Mouse (Mus musculus): ENCODE results near the gene Fbxw11. TPM values are rescaled to one million over a fixed set of nuclear protein-coding genes. Genes with fewer than 3 reads are reported as not detected.

Fbxw11 gene
- total and polyA plus RNA-seq, 3 experiments = 27.3 to 58.7 (median 47.8) TPM

GRCm38 (mm10) chr11:32696446-32697090 is 54.0 kb downstream of the Fbxw11 start:
- Histone ChIP-seq H3K4me1 (ENCODE audit: control insufficient read depth, insufficient read depth, low read length) (peaks cover 18% of the 10 kb centered on the region), H3K9ac (ENCODE audit: low read depth, low read length) (no peak overlapping the region), H3K27me3 (ENCODE audit: control insufficient read depth, insufficient read depth, low read length) (no peaks in the 10 kb centered on the region), H3K4me3 (no peak overlapping the region), H3K27ac (no peak overlapping the region), H3K36me3 (ENCODE audit: control insufficient read depth, insufficient read depth, low read length) (peaks cover 23% of the 10 kb centered on the region), H3K79me2 (replicated peaks; ENCODE audit: control insufficient read depth, insufficient read depth, low read length) (peaks cover 12% of the 10 kb centered on the region)
- DNase-seq = peak in 1 of 2 experiments; percentile 20
- WGBS = 43% methylated on average over 2 of the region's 2 CpGs
- intact Hi-C loops (cut with DNase I) = loop anchor here (10.0 kb wide), 1 partner anchor 352 kb away; the partner anchor contains the start of gene Sh3pxd2b
- no peak for TF ChIP-seq EP300 (IDR thresholded peaks at IDR 0.05; ENCODE audit: insufficient read depth, low read depth, low read length)
- TF ChIP-seq POLR2A (IDR thresholded peaks at IDR 0.05; ENCODE audit: insufficient read depth, low read depth, low read length) = no peak
- no peak for TF ChIP-seq CTCF (IDR thresholded peaks at IDR 0.05)

GRCm38 (mm10) chr11:32697695-32698094 is 55.2 kb downstream of the Fbxw11 start:
- WGBS = 38% methylated on average over 3 of the region's 3 CpGs
- Histone ChIP-seq H3K79me2 (replicated peaks; ENCODE audit: control insufficient read depth, insufficient read depth, low read length) (peaks cover 10% of the 10 kb centered on the region), H3K27ac (no peak overlapping the region), H3K9ac (ENCODE audit: low read depth, low read length) (no peak overlapping the region), H3K36me3 (ENCODE audit: control insufficient read depth, insufficient read depth, low read length) (peaks cover 29% of the 10 kb centered on the region), H3K4me1 (ENCODE audit: control insufficient read depth, insufficient read depth, low read length) (peaks cover 24% of the 10 kb centered on the region), H3K4me3 (no peak overlapping the region), H3K27me3 (ENCODE audit: control insufficient read depth, insufficient read depth, low read length) (no peaks in the 10 kb centered on the region)
- TF ChIP-seq POLR2A (IDR thresholded peaks at IDR 0.05; ENCODE audit: insufficient read depth, low read depth, low read length) = no peak
- TF ChIP-seq CTCF (IDR thresholded peaks at IDR 0.05) = no peak
- no peak for TF ChIP-seq EP300 (IDR thresholded peaks at IDR 0.05; ENCODE audit: insufficient read depth, low read depth, low read length)
- intact Hi-C loops (cut with DNase I) = loop anchor here (10.0 kb wide), 1 partner anchor 353 kb away; the partner anchor contains the start of gene Sh3pxd2b
- DNase-seq = no peak

GRCm38 (mm10) chr11:32699913-32700493 is 57.5 kb downstream of the Fbxw11 start:
- no peak overlapping the region for H3K27ac ChIP-seq
- peaks cover 11% of the 10 kb centered on the region for H3K79me2 ChIP-seq (replicated peaks; ENCODE audit: control insufficient read depth, insufficient read depth, low read length)
- H3K9ac ChIP-seq (ENCODE audit: low read depth, low read length) = no peak overlapping the region
- peaks cover 28% of the 10 kb centered on the region for H3K4me1 ChIP-seq (ENCODE audit: control insufficient read depth, insufficient read depth, low read length)
- WGBS = 61% methylated on average over 3 of the region's 3 CpGs
- H3K4me3 ChIP-seq = no peak overlapping the region
- H3K27me3 ChIP-seq (ENCODE audit: control insufficient read depth, insufficient read depth, low read length) = no peaks in the 10 kb centered on the region
- no peak for TF ChIP-seq CTCF (IDR thresholded peaks at IDR 0.05)
- TF ChIP-seq EP300 (IDR thresholded peaks at IDR 0.05; ENCODE audit: insufficient read depth, low read depth, low read length) = no peak
- TF ChIP-seq POLR2A (IDR thresholded peaks at IDR 0.05; ENCODE audit: insufficient read depth, low read depth, low read length) = no peak
- intact Hi-C loops (cut with DNase I) = loop anchor here (10.0 kb wide), 1 partner anchor 355 kb away; the partner anchor contains the start of gene Sh3pxd2b
- peak in 1 of 2 experiments; percentile 8 for DNase-seq
- peaks cover 29% of the 10 kb centered on the region for H3K36me3 ChIP-seq (ENCODE audit: control insufficient read depth, insufficient read depth, low read length)

GRCm38 (mm10) chr11:32701566-32701965 is 59.0 kb downstream of the Fbxw11 start:
- peak overlapping the region; percentile 61 for H3K27ac ChIP-seq
- no peak overlapping the region for H3K4me3 ChIP-seq
- H3K36me3 ChIP-seq (ENCODE audit: control insufficient read depth, insufficient read depth, low read length) = peaks cover 37% of the 10 kb centered on the region
- TF ChIP-seq CTCF (IDR thresholded peaks at IDR 0.05) = no peak
- no peak for TF ChIP-seq POLR2A (IDR thresholded peaks at IDR 0.05; ENCODE audit: insufficient read depth, low read depth, low read length)
- no peak for TF ChIP-seq EP300 (IDR thresholded peaks at IDR 0.05; ENCODE audit: insufficient read depth, low read depth, low read length)
- intact Hi-C loops (cut with DNase I) = no loop called here
- DNase-seq = peak; percentile 19 to 27
- no peaks in the 10 kb centered on the region for H3K27me3 ChIP-seq (ENCODE audit: control insufficient read depth, insufficient read depth, low read length)
- H3K4me1 ChIP-seq (ENCODE audit: control insufficient read depth, insufficient read depth, low read length) = peaks cover 32% of the 10 kb centered on the region
- WGBS = 27% methylated on average over 3 of the region's 3 CpGs
- H3K79me2 ChIP-seq (replicated peaks; ENCODE audit: control insufficient read depth, insufficient read depth, low read length) = peaks cover 15% of the 10 kb centered on the region
- no peak overlapping the region for H3K9ac ChIP-seq (ENCODE audit: low read depth, low read length)

- WGBS = 75% methylated on average over 6 of the region's 6 CpGs
These were observed 61.8 kb downstream of the Fbxw11 start for GRCm38 (mm10) chr11:32704241-32704890.

More at GRCm38 (mm10) chr11:32704241-32704890, 61.8 kb downstream of the Fbxw11 start:
- Histone ChIP-seq H3K4me1 (ENCODE audit: control insufficient read depth, insufficient read depth, low read length) (peaks cover 26% of the 10 kb centered on the region), H3K79me2 (replicated peaks; ENCODE audit: control insufficient read depth, insufficient read depth, low read length) (peaks cover 14% of the 10 kb centered on the region), H3K4me3 (no peak overlapping the region), H3K27me3 (ENCODE audit: control insufficient read depth, insufficient read depth, low read length) (no peaks in the 10 kb centered on the region), H3K9ac (ENCODE audit: low read depth, low read length) (no peak overlapping the region), H3K27ac (no peak overlapping the region), H3K36me3 (ENCODE audit: control insufficient read depth, insufficient read depth, low read length) (peaks cover 25% of the 10 kb centered on the region)
- TF ChIP-seq EP300 (IDR thresholded peaks at IDR 0.05; ENCODE audit: insufficient read depth, low read depth, low read length) = no peak
- TF ChIP-seq POLR2A (IDR thresholded peaks at IDR 0.05; ENCODE audit: insufficient read depth, low read depth, low read length) = no peak
- TF ChIP-seq CTCF (IDR thresholded peaks at IDR 0.05) = no peak
- intact Hi-C loops (cut with DNase I) = no loop called here
- DNase-seq = peak in 1 of 2 experiments; percentile 14

All from heart, adult 2 months (tissue).